Mouse (Mus musculus) heart, adult 2 months (tissue): ENCODE data around the gene Gjb6.

Experiments
- CTCF ChIP-seq: fragments of 200-600 bp; IDR thresholded peaks from 2 replicates; pipeline ENCODE4 v1.8.1; 2022; ENCODE audit warnings: antibody characterized with exemption, mild to moderate bottlenecking, moderate library complexity
- EP300 ChIP-seq: fragments of 200-500 bp; IDR thresholded peaks from 2 replicates; pipeline ENCODE4 v1.6.1; 2011; ENCODE audit warnings: low read depth, low read length, control low read depth; ENCODE audit not compliant: insufficient read depth
- POLR2A ChIP-seq: fragments of 200-500 bp; IDR thresholded peaks from 2 replicates; pipeline ENCODE4 v1.6.1; 2011; ENCODE audit warnings: mild to moderate bottlenecking, low read depth, low read length, control low read depth; ENCODE audit not compliant: insufficient read depth

DNA sequence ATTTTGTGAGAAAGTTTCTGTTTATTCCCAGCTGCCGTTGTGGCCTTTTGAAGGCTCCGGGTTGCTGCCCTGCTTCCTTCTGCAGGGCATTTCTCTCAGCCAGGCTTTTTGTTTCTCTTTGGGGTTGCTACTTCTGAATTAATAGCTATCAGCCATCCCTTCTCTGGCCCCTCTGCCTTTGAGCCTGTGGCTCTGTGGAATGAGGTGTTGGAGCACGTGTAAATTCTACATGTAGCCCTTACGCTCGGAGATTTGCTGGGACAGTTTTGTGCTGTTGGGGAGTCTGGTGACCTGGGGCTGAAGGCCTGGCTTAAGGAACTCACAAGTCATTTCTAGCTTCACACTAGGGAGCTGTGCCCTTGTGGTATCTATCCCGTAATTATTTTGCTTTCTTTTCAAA, 21.5 kb upstream of the Gjb6 start:
- TF ChIP-seq POLR2A: no peak
- no peak for TF ChIP-seq CTCF
- no peak for TF ChIP-seq EP300
